Mouse (Mus musculus): ENCODE measurements at regions not wholly inside any gene's neighbourhood (a gene's known extent, or its start where the extent isn't known, plus 50 kb on each side); places are given as distances from the start of the nearest gene placed in this dataset.

- ATAC-seq (replicated peaks; ENCODE audit: insufficient number of reproducible peaks, insufficient read depth, low FRiP score, low read depth) = peak; percentile 47; the same call in 1 of the 2 replicates
- Histone ChIP-seq H3K36me3 (no peaks in the 10 kb centered on the region), H3K27ac (no peak overlapping the region), H3K4me3 (peak overlapping the region; percentile 41), H3K4me1 (replicated peaks) (peaks cover 3% of the 10 kb centered on the region), H3K4me2 (peak overlapping the region; percentile 58), H3K9ac (no peak overlapping the region), H3K27me3 (no peaks in the 10 kb centered on the region), H3K9me3 (replicated peaks) (no peaks in the 10 kb centered on the region)
- 30% methylated on average over 20 of the region's 20 CpGs for WGBS
Measured at GRCm38 (mm10) chr12:77780885-77781698, 412.9 kb upstream of the Gm6657 start.

- H3K36me3 ChIP-seq = no peaks in the 10 kb centered on the region
- 85% methylated on average over 9 of the region's 9 CpGs for WGBS
- H3K9ac ChIP-seq = no peak overlapping the region
- H3K4me3 ChIP-seq = no peak overlapping the region
- H3K4me2 ChIP-seq = no peak overlapping the region
- peaks cover 3% of the 10 kb centered on the region for H3K4me1 ChIP-seq (replicated peaks)
- ATAC-seq (replicated peaks; ENCODE audit: insufficient number of reproducible peaks, insufficient read depth, low FRiP score, low read depth) = no peak
- no peaks in the 10 kb centered on the region for H3K27me3 ChIP-seq
- no peak overlapping the region for H3K27ac ChIP-seq
- H3K9me3 ChIP-seq (replicated peaks) = no peaks in the 10 kb centered on the region
Measured at GRCm38 (mm10) chr12:77783909-77784308, 410.1 kb upstream of the Gm6657 start.

DNA sequence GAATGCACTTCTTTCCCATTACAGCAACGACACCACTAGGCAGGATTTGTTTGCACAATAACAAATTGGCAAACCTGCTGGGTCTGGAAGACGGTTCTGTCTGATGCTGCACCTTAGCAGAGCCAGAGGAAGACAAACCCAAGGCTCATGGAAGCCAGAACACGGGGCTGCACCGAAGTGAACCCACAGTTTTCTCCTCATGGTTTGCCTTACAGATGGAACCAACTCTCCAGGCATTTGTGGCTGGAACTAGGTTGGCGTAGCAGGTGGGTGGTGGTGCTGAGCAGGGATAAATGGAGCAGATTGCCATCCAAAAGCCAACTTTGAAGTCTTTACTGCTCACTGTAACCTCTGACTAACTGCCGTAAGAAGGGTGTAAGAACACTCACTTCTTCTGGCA, 408.4 kb upstream of the Gm6657 start:
- no peaks in the 10 kb centered on the region for H3K36me3 ChIP-seq
- H3K4me3 ChIP-seq = no peak overlapping the region
- 80% methylated on average over 6 of the region's 6 CpGs for WGBS
- no peaks in the 10 kb centered on the region for H3K27me3 ChIP-seq
- no peak overlapping the region for H3K27ac ChIP-seq
- no peak overlapping the region for H3K9ac ChIP-seq
- no peak for ATAC-seq (replicated peaks; ENCODE audit: insufficient number of reproducible peaks, insufficient read depth, low FRiP score, low read depth)
- H3K4me2 ChIP-seq = no peak overlapping the region
- no peaks in the 10 kb centered on the region for H3K9me3 ChIP-seq (replicated peaks)
- H3K4me1 ChIP-seq (replicated peaks) = peaks cover 17% of the 10 kb centered on the region

DNA sequence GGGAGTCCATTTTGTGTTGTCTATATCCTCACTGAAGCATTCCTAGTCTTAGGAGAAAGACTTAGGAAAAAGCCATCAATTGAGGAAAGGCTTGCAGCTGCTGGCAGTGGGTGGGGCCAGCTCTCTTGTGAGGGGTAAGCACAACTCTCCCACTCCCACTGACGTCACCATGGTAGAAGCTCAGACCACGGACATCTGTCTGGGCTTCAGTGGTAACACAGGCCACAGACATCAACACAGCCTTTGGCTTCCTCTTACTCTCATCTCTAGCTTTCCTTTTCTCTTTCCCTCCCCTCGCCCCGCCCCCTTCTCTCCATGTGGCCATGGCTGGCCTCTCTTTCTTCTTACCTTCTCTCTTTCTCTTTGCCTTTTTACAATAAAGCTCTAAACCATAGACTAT, 407.4 kb upstream of the Gm6657 start:
- no peak overlapping the region for H3K9ac ChIP-seq
- no peak overlapping the region for H3K27ac ChIP-seq
- WGBS = 66% methylated on average over 4 of the region's 4 CpGs
- H3K4me1 ChIP-seq (replicated peaks) = peaks cover 23% of the 10 kb centered on the region
- H3K9me3 ChIP-seq (replicated peaks) = no peaks in the 10 kb centered on the region
- no peaks in the 10 kb centered on the region for H3K27me3 ChIP-seq
- H3K4me3 ChIP-seq = no peak overlapping the region
- no peaks in the 10 kb centered on the region for H3K36me3 ChIP-seq
- no peak for ATAC-seq (replicated peaks; ENCODE audit: insufficient number of reproducible peaks, insufficient read depth, low FRiP score, low read depth)
- H3K4me2 ChIP-seq = no peak overlapping the region

DNA sequence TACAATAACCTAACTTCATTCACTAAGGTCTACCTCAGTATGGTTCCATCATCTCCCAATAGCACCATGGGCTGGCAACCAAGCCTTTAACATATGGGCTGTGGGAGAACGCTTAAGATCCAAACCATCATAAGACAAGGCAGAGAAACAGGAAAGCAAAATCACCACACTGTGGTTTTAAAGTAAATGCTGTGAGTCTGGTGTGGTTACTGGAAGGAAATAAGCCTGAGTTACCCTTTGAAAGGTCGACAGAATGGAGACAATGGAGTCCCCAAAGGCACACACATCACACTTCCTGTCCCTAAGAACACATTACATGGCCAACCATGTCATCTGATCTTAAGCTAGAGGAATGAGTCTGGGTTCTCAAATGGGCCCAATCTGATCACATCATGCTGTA, 405.8 kb upstream of the Gm6657 start:
- no peaks in the 10 kb centered on the region for H3K27me3 ChIP-seq
- H3K27ac ChIP-seq = no peak overlapping the region
- no peaks in the 10 kb centered on the region for H3K36me3 ChIP-seq
- WGBS = 64% methylated on average over 2 of the region's 2 CpGs
- peaks cover 23% of the 10 kb centered on the region for H3K4me1 ChIP-seq (replicated peaks)
- no peaks in the 10 kb centered on the region for H3K9me3 ChIP-seq (replicated peaks)
- H3K4me3 ChIP-seq = no peak overlapping the region
- H3K4me2 ChIP-seq = no peak overlapping the region
- no peak for ATAC-seq (replicated peaks; ENCODE audit: insufficient number of reproducible peaks, insufficient read depth, low FRiP score, low read depth)
- no peak overlapping the region for H3K9ac ChIP-seq

GRCm38 (mm10) chr12:77789427-77789826, 404.6 kb upstream of the Gm6657 start:
- H3K36me3 ChIP-seq = no peaks in the 10 kb centered on the region
- WGBS = 5% methylated on average over 8 of the region's 8 CpGs
- H3K27ac ChIP-seq = no peak overlapping the region
- peak overlapping the region; percentile 55 for H3K4me2 ChIP-seq
- H3K9ac ChIP-seq = no peak overlapping the region
- peaks cover 23% of the 10 kb centered on the region for H3K4me1 ChIP-seq (replicated peaks)
- H3K9me3 ChIP-seq (replicated peaks) = no peaks in the 10 kb centered on the region
- no peak for ATAC-seq (replicated peaks; ENCODE audit: insufficient number of reproducible peaks, insufficient read depth, low FRiP score, low read depth)
- H3K27me3 ChIP-seq = no peaks in the 10 kb centered on the region
- peak overlapping the region; percentile 27 for H3K4me3 ChIP-seq

- peak overlapping the region; percentile 55 for H3K4me2 ChIP-seq
- H3K36me3 ChIP-seq = no peaks in the 10 kb centered on the region
- 30% methylated on average over 14 of the region's 14 CpGs for WGBS
- peaks cover 23% of the 10 kb centered on the region for H3K4me1 ChIP-seq (replicated peaks)
- no peak for ATAC-seq (replicated peaks; ENCODE audit: insufficient number of reproducible peaks, insufficient read depth, low FRiP score, low read depth)
- no peak overlapping the region for H3K27ac ChIP-seq
- peak overlapping the region; percentile 27 for H3K4me3 ChIP-seq
- H3K9ac ChIP-seq = no peak overlapping the region
- no peaks in the 10 kb centered on the region for H3K9me3 ChIP-seq (replicated peaks)
- H3K27me3 ChIP-seq = no peaks in the 10 kb centered on the region
Measured at GRCm38 (mm10) chr12:77789871-77790270, 404.2 kb upstream of the Gm6657 start.

DNA sequence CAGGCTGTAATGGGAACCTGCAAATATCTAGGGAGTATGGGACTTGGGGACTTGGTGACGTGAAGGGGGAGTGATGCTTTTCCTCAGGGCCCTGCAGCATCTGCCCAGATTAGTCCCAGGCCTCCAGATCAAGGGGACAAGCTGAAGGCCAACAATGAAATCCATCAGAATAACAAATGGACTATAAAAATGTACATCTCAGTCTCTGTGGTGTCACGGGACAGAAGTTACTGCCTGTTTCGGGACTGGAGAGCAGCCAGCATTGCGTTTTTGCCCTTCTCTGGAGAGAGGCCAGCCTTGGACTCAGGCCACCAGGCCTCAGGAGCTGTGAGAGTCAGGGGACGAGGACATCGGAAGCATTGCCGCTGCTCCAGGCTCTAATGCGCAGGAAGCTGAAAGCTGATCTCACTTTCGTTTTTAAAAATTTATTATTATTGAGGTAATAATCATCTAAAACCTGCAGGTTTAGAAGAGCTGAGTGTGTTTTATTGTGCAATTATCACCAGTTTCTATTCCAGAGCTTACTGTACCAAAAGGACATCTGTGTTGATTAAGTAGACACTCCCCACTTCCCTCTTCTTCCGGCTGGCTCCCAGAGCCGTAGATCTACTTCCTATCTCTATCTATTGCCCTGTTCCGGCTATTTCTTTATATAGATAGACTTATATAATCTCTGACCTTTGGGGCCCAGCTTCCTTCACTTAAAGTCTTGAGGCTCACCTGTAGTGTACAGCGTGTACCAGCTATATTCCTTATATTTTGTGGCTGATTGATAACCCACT, 403.0 kb upstream of the Gm6657 start:
- Histone ChIP-seq H3K4me2 (peak overlapping the region; percentile 19; the same call in 1 of the 2 replicates), H3K4me3 (no peak overlapping the region), H3K27me3 (no peaks in the 10 kb centered on the region), H3K9me3 (replicated peaks) (no peaks in the 10 kb centered on the region), H3K27ac (peak overlapping the region; percentile 8; the same call in 1 of the 2 replicates), H3K36me3 (no peaks in the 10 kb centered on the region), H3K9ac (no peak overlapping the region), H3K4me1 (replicated peaks) (peaks cover 23% of the 10 kb centered on the region)
- ATAC-seq (replicated peaks; ENCODE audit: insufficient number of reproducible peaks, insufficient read depth, low FRiP score, low read depth) = no peak
- WGBS = 42% methylated on average over 13 of the region's 13 CpGs

- no peaks in the 10 kb centered on the region for H3K27me3 ChIP-seq
- WGBS = 81% methylated on average over 4 of the region's 4 CpGs
- H3K4me2 ChIP-seq = no peak overlapping the region
- H3K9me3 ChIP-seq (replicated peaks) = no peaks in the 10 kb centered on the region
- no peak for ATAC-seq (replicated peaks; ENCODE audit: insufficient number of reproducible peaks, insufficient read depth, low FRiP score, low read depth)
- no peaks in the 10 kb centered on the region for H3K36me3 ChIP-seq
- H3K4me1 ChIP-seq (replicated peaks) = no peaks in the 10 kb centered on the region
- H3K27ac ChIP-seq = no peak overlapping the region
- H3K9ac ChIP-seq = no peak overlapping the region
- H3K4me3 ChIP-seq = no peak overlapping the region
Measured at GRCm38 (mm10) chr12:77798516-77798915, 395.5 kb upstream of the Gm6657 start.

DNA sequence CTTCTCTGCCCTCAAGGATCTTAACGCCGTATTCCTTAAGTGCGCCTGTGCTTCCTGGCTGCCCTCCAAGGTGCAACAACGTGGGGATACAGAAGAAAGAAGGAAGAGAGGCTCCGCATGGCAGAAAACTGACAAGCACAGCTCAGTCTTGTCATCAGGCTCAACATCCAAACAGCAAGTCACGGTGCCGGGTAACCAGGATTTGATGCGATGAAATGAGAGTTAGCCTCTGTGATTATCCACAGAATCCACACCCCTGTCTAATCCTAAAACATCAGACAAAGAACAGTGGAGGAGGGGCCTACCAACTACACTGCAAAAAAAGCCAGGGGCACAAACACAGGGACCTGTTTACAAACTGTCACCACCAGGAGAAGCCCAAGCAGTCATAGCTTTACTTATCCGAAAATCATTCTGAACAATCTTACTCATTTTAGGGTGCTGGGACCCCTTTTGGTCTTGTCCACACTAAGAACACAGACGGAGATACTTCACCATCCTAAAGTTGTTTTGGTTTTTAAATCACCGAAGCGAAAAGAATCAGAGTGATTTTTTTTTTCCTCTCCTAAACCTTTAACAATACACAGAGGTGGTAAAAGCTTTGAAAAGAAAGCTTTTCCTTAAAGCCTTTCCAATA, 394.8 kb upstream of the Gm6657 start:
- Histone ChIP-seq H3K4me1 (replicated peaks) (no peaks in the 10 kb centered on the region), H3K4me2 (no peak overlapping the region), H3K9me3 (replicated peaks) (no peaks in the 10 kb centered on the region), H3K4me3 (no peak overlapping the region), H3K27ac (no peak overlapping the region), H3K36me3 (no peaks in the 10 kb centered on the region), H3K9ac (no peak overlapping the region), H3K27me3 (no peaks in the 10 kb centered on the region)
- 55% methylated on average over 12 of the region's 12 CpGs for WGBS
- no peak for ATAC-seq (replicated peaks; ENCODE audit: insufficient number of reproducible peaks, insufficient read depth, low FRiP score, low read depth)

DNA sequence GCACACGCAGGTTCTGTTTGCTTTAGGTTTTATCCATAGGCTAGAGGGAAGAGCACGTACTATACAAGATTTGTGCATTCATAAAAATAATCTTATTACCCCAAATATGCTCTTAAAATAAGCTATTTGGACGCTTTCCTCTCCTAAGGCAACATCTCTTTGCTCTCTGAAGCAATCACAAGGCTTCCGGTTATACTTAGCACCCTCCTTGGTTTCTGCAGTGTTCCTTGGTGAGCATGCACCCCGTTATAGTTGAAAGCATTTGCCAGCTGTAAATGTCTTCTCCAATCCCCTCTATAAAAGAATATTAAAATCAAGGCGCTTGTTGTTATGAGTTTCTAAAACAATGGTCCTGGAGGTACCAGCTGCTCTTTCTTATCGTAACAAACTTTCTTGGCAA, 386.4 kb upstream of the Gm6657 start:
- no peaks in the 10 kb centered on the region for H3K27me3 ChIP-seq
- H3K4me2 ChIP-seq = no peak overlapping the region
- H3K9ac ChIP-seq = no peak overlapping the region
- no peaks in the 10 kb centered on the region for H3K4me1 ChIP-seq (replicated peaks)
- H3K36me3 ChIP-seq = no peaks in the 10 kb centered on the region
- ATAC-seq (replicated peaks; ENCODE audit: insufficient number of reproducible peaks, insufficient read depth, low FRiP score, low read depth) = no peak
- WGBS = 79% methylated on average over 7 of the region's 7 CpGs
- H3K27ac ChIP-seq = no peak overlapping the region
- no peak overlapping the region for H3K4me3 ChIP-seq
- no peaks in the 10 kb centered on the region for H3K9me3 ChIP-seq (replicated peaks)
